Mouse (Mus musculus) cerebellum, adult (tissue): ENCODE results near the gene Fam69b.

ENCODE experiments used
- ATAC-seq: cut with Nextera tagmentation; 2 replicates; pipeline ENCODE4 v1.9.2; 2017; ENCODE audit warnings: mild to moderate bottlenecking, moderate library complexity, mixed read lengths; ENCODE audit not compliant: insufficient number of reproducible peaks, low FRiP score, low TSS enrichment

Gene Fam69b

DNA sequence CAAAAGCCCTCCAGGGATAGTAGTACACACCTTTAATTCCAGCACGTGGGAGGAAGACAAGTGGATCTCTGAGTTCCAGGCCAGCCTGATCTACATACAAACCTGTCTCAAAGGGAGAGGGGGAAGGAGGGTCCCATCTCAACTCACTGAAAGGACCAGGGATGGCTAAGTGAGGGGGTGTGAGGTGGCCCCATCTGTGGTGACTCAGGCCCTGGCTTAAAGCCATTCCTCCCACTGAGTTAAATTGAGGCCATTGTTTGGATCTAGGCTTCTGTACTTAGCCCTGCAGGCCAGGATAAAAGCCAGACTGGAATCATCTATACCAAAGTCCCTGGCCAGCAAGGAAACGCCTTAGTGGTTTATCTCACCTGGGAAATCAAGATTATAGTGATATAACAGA is 7.0 kb upstream of the Fam69b start:
- no peak for ATAC-seq

DNA sequence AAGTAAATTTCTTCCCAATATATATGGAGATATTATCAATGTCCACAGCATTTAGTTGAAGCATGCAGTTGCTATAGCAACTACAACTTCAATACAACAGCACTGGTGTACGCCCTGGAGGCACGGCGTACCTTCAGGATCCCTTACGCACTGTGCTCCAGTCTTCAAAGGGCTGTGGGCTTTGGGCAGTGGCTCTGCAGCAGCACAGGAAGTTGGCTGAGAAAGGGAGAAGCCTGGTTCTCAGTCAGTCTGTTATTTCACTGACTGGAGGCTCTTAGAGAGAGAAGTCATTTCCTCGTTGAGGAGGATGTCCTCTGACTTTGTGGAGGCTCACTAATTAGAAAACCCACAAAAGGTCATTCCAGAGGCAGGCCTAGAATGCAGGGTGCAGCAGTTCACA is 5.3 kb upstream of the Fam69b start:
- no peak for ATAC-seq

DNA sequence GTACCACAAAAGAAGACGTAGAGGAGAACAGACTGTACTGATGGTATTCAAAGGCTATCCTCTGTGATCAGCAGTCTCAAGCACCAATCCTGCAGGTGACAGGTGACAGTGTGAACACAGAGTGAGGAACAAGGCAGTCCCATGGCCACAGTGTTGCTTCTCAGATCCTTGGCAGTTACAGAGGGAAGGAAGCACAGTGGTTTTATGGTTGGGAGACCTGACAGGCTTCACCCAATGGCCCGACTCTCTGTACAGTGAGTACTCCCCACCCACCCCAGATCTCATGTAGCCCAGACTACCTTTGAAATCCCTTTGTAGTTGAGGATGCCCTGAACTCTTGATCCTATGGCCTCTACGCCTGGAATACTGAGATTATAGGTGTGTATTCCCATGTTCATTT is 2.8 kb upstream of the Fam69b start:
- no peak for ATAC-seq

DNA sequence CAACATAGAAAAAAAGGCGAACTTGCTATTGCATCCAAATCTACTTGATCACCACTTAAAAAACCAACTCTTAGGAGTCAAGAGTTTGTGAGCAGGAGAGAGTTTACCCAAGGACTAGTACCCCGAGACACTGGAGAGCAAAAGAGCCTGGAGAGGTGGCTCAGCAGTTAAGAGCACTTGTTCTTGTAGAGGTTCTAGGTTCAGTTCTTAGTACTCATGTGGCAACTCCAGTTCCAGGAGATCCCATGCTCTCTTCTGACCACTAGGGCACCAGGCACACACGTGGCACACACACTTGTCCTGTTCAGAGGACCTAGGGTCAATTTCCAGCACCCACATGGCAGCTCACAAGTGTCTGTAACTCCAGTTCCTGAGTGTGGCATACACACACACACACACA is 2.2 kb upstream of the Fam69b start:
- ATAC-seq = no peak

DNA sequence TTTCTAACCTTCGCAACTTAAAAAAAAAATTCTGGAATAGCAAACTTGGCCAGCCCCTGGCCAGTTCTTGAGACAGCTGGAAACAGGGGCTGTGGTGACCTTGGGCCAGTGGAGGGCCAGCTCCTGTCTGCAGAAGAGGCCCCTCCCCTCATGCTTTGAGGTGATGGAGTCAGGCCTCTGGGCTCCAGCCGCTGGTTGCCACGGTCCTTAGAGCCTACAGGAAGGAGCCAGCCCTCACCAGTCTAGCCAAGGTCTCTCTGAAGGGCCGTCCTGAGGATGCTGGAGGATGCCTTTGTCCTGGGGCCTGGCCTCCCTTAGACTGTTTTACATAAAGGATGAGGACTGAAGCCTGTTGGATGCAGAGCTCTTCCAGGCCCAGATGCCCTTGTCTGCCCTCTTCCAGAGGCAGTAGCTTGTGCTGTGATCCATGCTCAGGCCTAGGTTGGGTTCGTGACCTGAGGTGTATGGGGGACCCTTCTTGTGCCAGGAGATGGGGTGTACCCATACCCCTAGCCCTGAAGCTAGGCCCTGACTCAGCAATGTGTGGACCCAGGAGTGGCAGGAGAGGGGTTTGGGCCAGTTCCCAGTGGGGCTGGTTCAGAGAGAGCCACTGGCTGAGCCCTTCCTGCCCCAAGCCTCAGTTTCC is 658 bp downstream of the Fam69b start:
- ATAC-seq = peak; percentile 61

DNA sequence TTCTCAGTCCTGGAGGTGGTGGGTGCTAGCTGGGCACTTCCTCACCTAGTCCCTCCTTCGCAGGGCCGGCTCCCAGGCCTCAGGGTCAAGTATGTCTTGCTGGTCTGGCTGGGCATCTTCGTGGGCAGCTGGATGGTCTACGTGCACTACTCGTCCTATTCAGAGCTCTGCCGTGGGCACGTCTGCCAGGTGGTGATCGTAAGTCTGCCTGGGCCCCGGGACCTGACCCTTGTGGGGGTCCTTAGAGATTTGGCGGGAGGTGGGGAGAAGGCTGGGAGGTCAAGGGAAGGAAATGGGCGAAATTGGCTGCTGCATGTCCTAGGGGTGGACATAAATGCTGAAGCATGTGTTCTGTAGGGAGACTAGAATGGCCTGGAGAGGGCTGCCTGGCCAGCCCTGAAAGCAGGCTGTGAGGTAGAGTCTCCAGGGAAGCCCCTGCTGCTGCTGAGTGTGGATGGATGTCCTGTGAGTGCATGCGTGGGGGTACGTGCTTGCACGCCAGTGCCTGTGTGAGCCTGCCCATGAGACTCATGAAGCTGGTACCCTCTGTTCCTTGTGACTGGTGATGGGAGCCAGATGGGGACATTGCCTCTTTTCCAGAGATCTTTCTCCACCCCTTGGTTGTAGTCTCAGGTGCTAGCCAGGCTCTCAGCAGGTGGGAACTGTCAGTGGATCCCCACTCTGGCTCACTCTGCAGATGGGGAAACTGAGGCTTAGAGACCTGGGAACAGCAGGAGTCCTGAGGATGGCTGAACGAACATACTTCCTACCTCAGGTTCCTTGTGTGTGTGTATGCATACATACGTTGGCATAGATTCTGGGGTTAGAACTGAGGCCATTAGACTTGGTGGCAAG is 4.5 kb downstream of the Fam69b start:
- ATAC-seq = no peak

DNA sequence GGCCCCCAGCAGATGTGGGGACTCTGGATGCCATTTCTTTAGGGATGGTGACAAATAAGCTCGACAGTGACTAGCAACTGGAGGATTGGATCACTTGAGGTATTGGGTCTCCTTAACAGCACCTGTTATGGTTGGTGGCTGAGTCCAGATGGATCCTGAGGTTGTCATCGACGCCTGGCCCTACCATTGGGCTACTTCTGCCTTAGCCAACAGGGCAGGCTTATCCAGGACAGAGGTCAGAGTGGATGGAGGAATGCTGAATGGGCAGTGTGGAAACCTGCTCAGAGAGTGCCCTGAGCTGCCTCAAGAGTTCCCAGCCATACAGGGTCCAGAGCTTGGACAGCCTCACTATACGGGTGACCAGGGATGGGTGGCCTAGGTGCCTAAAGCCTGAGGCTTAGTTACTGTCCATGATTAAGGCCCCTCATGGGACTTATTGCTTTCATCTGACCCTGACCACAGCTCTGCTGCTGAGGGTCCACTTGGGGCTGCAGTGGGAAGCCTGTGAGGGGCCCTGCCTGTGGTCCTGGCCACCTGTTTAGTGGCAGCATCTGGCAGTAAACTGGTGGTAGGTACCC is 5.8 kb downstream of the Fam69b start:
- no peak for ATAC-seq

DNA sequence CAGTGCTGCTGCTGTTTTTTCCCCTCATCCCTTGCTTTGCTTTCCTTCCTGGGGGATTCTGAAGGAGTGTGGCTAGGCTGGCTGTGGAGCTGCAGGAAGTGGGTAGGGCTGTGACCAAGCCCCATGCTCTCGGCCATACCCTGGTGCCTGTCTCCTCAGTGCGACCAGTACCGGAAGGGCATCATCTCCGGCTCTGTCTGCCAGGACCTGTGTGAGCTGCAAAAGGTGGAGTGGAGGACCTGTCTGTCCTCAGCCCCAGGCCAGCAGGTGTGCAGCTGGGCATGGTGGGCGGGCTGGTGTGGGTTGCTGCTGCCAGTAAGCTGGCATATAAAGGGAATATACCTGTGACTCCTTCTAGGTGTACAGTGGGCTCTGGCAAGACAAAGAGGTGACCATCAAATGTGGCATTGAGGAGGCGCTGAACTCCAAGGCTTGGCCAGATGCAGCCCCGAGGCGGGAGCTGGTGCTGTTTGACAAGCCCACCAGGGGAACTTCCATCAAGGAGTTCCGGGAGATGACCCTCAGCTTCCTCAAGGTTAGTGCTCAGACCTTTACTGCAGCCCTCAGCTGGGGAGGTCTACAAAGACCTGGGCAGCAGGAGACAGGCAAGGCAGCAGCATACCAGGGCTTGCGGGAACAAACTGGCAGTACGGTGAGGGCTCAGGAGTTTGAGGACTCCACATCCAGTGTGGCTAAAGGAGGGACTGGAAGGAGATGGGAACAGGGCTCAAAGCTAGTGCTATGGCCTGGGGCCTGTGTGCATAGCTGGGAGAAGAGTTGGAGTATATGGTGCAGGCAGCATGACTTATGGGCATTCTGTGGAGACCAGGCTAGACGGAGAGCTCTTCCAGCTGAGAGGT is 6.6 kb downstream of the Fam69b start:
- no peak for ATAC-seq

DNA sequence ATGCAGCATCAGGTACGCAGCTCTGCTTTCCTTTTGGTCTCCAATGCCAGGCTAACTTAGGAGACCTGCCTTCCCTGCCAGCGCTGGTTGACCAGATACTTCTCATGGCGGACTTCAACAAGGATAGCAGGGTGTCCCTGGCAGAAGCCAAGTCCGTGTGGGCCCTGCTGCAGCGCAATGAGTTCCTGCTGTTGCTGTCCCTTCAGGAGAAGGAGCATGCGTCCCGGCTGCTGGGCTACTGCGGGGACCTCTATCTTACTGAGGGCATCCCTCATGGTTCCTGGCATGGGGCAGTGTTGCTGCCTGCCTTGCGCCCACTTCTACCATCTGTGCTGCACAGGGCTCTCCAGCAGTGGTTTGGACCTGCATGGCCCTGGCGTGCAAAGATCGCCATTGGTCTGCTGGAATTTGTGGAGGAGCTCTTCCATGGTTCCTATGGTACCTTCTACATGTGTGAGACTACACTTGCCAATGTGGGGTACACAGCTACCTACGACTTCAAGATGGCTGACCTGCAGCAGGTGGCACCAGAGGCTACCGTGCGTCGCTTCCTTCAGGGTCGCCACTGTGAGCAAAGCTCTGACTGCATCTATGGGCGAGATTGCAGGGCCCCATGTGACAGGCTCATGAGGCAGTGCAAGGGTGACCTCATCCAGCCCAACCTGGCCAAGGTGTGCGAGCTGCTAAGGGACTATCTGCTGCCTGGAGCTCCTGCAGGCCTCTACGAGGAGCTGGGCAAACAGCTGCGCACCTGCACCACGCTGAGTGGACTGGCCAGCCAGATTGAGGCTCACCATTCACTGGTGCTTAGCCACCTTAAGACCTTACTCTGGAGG is 7.5 kb downstream of the Fam69b start:
- ATAC-seq = no peak

DNA sequence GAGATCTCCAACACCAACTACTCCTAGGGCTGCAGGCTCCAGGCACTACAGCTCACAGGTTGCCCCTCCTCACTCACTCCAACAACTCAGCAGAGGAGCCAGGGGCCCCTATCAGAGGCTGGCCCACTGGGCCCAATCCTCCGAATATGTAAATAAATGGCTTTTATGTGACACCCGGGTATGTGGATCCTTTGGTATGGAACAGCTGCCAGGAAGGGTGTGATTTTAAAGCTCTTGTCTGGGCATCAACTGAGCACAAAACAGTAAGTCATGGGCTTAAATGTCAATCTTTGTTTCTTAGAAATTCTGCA is 8.0 kb downstream of the Fam69b start:
- no peak for ATAC-seq

DNA sequence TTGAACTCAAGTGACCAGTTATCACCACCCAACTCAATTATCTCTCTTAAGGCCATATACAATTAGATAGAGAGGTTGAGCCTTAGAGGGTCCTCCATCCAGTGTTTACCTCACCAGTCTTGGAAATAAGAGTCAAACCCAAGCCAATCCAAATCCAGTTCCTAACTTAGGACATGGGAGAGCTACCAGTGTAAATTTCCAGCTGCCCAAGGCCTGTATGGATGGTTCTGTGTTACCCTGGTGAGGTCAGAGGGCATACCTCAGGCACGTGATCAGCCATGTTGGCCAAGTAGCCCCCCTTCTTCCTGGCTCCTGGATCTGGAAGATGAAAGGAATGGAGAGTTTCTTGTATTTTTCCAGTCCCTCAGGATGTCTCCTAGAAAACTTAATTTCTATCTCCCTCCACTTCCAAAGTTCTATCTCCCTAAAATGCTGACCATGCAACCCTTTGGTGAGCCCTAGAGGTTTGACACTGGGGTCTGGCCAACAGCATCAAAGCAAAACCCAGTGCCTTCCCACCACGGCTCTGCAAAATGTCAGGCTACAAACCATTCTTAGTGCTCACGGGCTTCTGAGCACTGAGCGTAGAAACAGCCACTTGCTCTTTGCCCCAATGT is 9.2 kb downstream of the Fam69b start:
- ATAC-seq = no peak

DNA sequence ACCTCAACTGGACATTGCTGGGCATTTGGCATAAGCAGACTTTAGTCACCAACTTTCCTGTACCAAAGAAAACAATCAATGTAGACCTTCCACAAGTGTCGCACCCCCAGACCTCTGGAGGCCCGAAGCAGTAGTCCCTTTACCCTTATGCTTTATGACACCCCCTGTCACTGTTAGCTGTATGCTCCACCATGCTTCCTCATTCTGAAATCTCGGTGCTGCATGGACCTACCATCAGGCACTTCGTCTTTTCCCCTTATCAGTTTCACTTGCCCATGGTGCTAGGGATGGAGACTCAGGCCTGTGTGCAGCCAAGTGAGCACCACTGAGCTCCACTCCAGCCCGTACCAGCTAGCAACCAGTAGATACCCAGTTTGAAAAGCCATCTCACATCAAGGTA is 9.8 kb downstream of the Fam69b start:
- no peak for ATAC-seq

DNA sequence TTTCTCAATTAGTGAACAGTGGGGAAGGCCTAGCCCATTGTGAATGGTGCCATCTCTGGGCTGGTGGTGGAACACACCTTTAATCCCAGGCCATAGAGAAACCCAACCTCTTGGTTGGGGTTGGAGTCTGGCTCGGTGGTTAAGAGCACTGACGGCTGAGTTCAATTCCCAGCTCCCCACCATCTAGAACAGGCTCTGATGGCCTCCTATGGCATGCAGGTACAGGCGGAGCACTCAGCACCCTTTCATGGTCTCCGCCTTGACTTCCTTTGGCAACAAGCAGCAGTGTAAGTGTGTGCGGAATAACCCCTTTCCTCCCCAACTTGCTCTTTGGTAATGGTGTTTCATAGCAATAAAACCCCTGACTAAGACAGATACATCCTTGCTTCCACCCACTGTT is 10.3 kb downstream of the Fam69b start:
- ATAC-seq = no peak

DNA sequence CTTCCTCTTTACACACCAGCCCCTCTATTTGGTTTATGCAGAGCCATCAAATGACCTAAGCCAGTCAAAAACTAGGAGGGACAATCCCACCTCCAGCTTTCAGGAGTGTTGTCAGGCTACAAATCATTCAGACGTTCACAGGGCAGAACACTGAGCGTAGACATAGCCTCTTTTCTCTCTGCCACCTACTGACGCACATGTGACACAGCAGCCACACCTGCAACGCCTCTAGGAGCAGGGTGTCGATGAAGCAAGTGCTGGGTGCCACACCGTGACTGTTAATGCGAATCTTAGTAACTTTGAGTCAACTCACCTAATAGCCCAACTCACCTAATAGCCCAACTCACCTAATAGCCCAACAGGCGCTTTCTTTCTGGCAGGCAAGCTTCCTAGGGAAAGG is 10.8 kb downstream of the Fam69b start:
- no peak for ATAC-seq

DNA sequence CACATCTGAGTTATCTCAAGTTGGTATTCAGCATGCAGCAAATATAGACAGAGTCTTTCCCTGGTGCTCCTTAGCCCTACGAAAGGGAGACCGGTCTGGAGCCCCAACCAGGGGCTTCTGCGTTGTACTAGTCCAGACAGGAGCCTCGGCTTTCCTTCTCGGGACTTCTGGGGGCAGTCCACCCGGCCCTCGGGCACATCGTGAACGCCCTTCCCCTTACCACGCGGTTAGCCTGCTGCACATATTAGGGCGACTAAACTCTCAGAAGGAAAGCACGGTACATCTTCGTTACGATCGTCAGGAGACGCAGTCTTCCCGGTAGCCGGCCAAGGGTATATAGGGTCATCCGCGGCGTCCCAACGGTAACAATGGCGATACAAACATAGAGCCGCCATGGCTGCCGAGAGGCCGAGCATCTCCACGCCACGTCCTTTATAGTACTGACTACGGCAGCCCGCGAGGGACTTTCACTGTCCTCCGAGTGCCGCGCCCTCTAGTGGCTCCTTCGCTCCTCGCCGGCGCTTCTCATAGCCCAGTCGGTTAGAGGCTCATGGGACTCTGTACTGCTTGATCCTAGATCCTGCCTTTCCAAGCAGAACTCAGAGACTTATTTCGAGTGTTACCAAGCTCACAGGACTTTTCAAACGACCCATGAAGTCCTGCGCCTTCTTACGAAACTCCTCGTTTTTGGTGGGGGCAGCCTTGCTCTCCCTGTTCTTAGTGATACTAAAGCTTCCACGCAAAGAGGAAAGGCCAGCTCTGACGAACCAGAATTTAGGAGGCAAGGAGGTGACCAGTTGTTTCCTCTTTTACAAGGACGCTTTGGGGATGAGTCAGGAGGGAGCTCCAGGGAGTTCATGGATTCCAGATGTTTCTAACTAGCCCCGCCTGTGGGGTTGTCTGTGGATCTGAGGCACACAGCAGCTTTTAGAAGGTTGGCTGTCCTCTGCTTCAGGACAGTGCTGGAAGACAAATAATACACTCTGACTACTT is 11.9 kb downstream of the Fam69b start:
- peak; percentile 71 for ATAC-seq

DNA sequence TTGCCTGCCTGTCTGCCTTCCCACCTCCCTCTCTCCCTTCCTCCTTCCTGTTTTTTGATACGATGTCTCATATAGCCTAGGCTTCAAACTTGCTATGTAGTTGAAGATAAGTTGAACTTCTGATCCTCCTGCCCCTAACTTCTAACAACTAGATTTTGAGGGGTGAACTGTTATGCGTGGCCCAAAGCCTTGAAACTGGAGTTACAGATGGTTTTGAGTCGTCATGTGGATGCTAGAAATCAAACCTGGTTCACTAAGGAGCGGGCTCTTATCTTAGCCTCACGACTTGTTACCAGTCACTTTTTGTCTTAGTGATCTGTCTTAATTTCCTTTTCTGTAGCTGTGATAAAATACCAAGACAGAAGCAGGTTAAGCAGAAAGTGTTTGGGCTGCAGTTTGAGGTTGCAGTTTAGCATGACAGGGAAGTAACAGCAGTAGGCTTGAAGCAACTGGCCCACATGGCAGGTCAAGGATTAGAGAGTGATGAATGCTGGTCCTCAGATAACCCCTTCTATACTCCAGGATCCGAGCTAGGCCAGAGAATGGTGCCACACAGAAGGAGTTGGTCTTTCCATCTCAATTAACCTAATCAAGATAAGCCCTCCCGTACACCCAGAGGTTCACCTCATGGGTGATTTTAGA is 12.9 kb downstream of the Fam69b start:
- ATAC-seq = no peak

DNA sequence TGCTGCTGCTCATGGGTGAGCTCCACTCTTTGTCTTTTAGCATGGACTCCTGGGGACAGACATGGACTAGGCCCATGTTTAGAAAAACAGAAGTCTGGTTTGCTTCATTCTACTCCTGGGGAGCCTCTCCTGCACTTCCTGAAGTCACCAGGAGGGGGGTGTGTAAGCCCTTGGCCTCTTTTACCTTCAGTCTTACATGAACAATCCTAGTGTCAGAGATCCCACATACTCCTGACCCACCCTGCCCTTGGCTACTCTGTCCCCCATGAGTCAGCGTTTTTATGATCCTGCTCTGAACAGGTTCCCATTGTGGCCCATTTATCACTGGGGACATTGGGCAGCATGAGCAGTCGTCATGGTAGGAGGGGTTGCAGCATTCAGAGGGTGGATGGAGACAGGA is 15.7 kb downstream of the Fam69b start:
- ATAC-seq = no peak
